In genomic region chr2:35563722-35564121, GRCm38 (mm10) we compare ENCODE assay signal across 24 mouse cellular contexts. TPM values are rescaled to one million over a fixed set of nuclear protein-coding genes. Genes with fewer than 3 reads are reported as not detected.
DNase-seq lines count a peak whose midpoint lies in the region; ATAC-seq and TF ChIP-seq lines count a peak whose summit lies in the region.
"Had no signal": no experiment of that assay in that cellular context is flagged by ENCODE, and none has a peak within 500 bp of the region (broad histone marks: within the 10 kb centered on the region; RNA-seq: fewer than 3 reads in every experiment).

No protein-coding gene starts in this region.

- no peak overlapping the region for H3K4me2 ChIP-seq in limb, embryonic 11.5 days (ENCODE audit: low read depth, severe bottlenecking)
- H3K4me2 ChIP-seq in heart, embryonic 15.5 days = no peak overlapping the region
- H3K4me2 ChIP-seq in myocyte (ENCODE audit: low read depth) = peak overlapping the region; percentile 36
- H3K4me2 ChIP-seq in kidney, embryonic 14.5 days (replicated peaks; ENCODE audit: low read depth, low read length) = no peak overlapping the region
- H3K4me2 ChIP-seq: hindbrain, embryonic 15.5 days; intestine, embryonic 15.5 days; limb, embryonic 12.5 days; lung, embryonic 15.5 days had no signal

- DNase-seq in gastrocnemius, adult 2 months = peak; percentile 71
- DNase-seq in gastrocnemius, postnatal 14 days = no peak
- DNase-seq in limb, embryonic 11.5 days (ENCODE audit: low spot score) = no peak
- DNase-seq in limb, embryonic 10.5 days (ENCODE audit: low spot score) = no peak
- DNase-seq in right cerebral cortex, postnatal 4 days = no peak
- DNase-seq: cerebellum, adult 9-11 months; embryo, embryonic 11 days; forebrain, postnatal 0 days; kidney, adult 9 months; kidney, postnatal 36 days; retina, postnatal 1 day; thymus, postnatal 14 days had no signal

- no peaks in the 10 kb centered on the region for H3K9me3 ChIP-seq in limb, embryonic 11.5 days (ENCODE audit: control insufficient read depth, low read length)
- no peaks in the 10 kb centered on the region for H3K9me3 ChIP-seq in limb, embryonic 10.5 days (replicated peaks)
- no peaks in the 10 kb centered on the region for H3K9me3 ChIP-seq in heart, embryonic 15.5 days (replicated peaks)
- H3K9me3 ChIP-seq in kidney, embryonic 14.5 days (ENCODE audit: control insufficient read depth, low read length) = no peaks in the 10 kb centered on the region
- H3K9me3 ChIP-seq: forebrain, embryonic 10.5 days; hindbrain, embryonic 15.5 days; intestine, embryonic 15.5 days; limb, embryonic 12.5 days; lung, embryonic 15.5 days; midbrain, embryonic 10.5 days had no signal

- H3K27ac ChIP-seq in gastrocnemius, adult 2 months = peak overlapping the region; percentile 92
- H3K27ac ChIP-seq in limb, embryonic 11.5 days (replicated peaks; ENCODE audit: low read depth, low read length) = no peak overlapping the region
- no peak overlapping the region for H3K27ac ChIP-seq in limb, embryonic 10.5 days
- H3K27ac ChIP-seq in heart, embryonic 15.5 days = peak overlapping the region; percentile 81
- no peak overlapping the region for H3K27ac ChIP-seq in kidney, embryonic 14.5 days (ENCODE audit: low read depth, low read length)
- H3K27ac ChIP-seq: forebrain, embryonic 10.5 days; hindbrain, embryonic 15.5 days; intestine, embryonic 15.5 days; limb, embryonic 12.5 days; liver, embryonic 14.5 days; lung, embryonic 15.5 days; macrophage; midbrain, embryonic 10.5 days; stomach, postnatal 0 days had no signal

- peak overlapping the region; percentile 18 for H3K4me3 ChIP-seq in gastrocnemius, adult 2 months
- H3K4me3 ChIP-seq in limb, embryonic 11.5 days (ENCODE audit: low read depth, low read length) = no peak overlapping the region
- no peak overlapping the region for H3K4me3 ChIP-seq in limb, embryonic 10.5 days
- no peak overlapping the region for H3K4me3 ChIP-seq in heart, embryonic 15.5 days
- no peak overlapping the region for H3K4me3 ChIP-seq in myocyte
- H3K4me3 ChIP-seq in kidney, embryonic 14.5 days (ENCODE audit: low read length) = no peak overlapping the region
- H3K4me3 ChIP-seq: forebrain, embryonic 10.5 days; hindbrain, embryonic 15.5 days; intestine, embryonic 15.5 days; limb, embryonic 12.5 days; lung, embryonic 15.5 days; midbrain, embryonic 10.5 days had no signal

- no peak for TF ChIP-seq POLR2A in myocyte (IDR thresholded peaks at IDR 0.05; ENCODE audit: insufficient read length, low read depth)

- no peaks in the 10 kb centered on the region for H3K27me3 ChIP-seq in limb, embryonic 11.5 days (ENCODE audit: control insufficient read depth, insufficient read depth, low read length)
- H3K27me3 ChIP-seq in limb, embryonic 10.5 days (ENCODE audit: low read depth, poor library complexity, severe bottlenecking) = no peaks in the 10 kb centered on the region
- no peaks in the 10 kb centered on the region for H3K27me3 ChIP-seq in heart, embryonic 15.5 days
- H3K27me3 ChIP-seq in myocyte (ENCODE audit: control insufficient read depth, insufficient read depth, insufficient read length) = no peaks in the 10 kb centered on the region
- H3K27me3 ChIP-seq in kidney, embryonic 14.5 days (ENCODE audit: control insufficient read depth, insufficient read depth, low read length) = no peaks in the 10 kb centered on the region
- H3K27me3 ChIP-seq: hindbrain, embryonic 15.5 days; limb, embryonic 12.5 days; lung, embryonic 15.5 days had no signal

- 85% methylated on average over 4 of the region's 4 CpGs for WGBS in limb, embryonic 11.5 days
- 84% methylated on average over 4 of the region's 4 CpGs for WGBS in limb, embryonic 10.5 days
- 36% methylated on average over 4 of the region's 4 CpGs for WGBS in heart, embryonic 15.5 days
- 90% methylated on average over 4 of the region's 4 CpGs for WGBS in kidney, embryonic 14.5 days

- peaks cover 15% of the 10 kb centered on the region for H3K4me1 ChIP-seq in limb, embryonic 11.5 days (ENCODE audit: control insufficient read depth, insufficient read depth, low read length)
- peaks cover 25% of the 10 kb centered on the region for H3K4me1 ChIP-seq in limb, embryonic 10.5 days
- H3K4me1 ChIP-seq in heart, embryonic 15.5 days (replicated peaks) = peaks cover 39% of the 10 kb centered on the region
- peaks cover 11% of the 10 kb centered on the region for H3K4me1 ChIP-seq in kidney, embryonic 14.5 days (ENCODE audit: control insufficient read depth, insufficient read depth, low read length)
- H3K4me1 ChIP-seq: midbrain, embryonic 10.5 days had no signal

- no peak for TF ChIP-seq CTCF in gastrocnemius, adult 2 months (IDR thresholded peaks at IDR 0.05)

- H3K79me2 ChIP-seq in myocyte (ENCODE audit: control insufficient read depth, insufficient read depth) = no peaks in the 10 kb centered on the region

- no peak overlapping the region for H3ac ChIP-seq in myocyte (ENCODE audit: control insufficient read depth, insufficient read length)

- intact Hi-C loops in gastrocnemius, adult 2 months (cut with DNase I) = no loop called here
- intact Hi-C loops in gastrocnemius, postnatal 14 days (cut with DNase I; ENCODE audit: low total_unique reads) = no loop called here

- no peaks in the 10 kb centered on the region for H3K36me3 ChIP-seq in limb, embryonic 11.5 days (ENCODE audit: control insufficient read depth, insufficient read depth, low read length)
- H3K36me3 ChIP-seq in limb, embryonic 10.5 days = no peaks in the 10 kb centered on the region
- H3K36me3 ChIP-seq in heart, embryonic 15.5 days = no peaks in the 10 kb centered on the region
- H3K36me3 ChIP-seq in myocyte (ENCODE audit: control insufficient read depth, insufficient read depth) = no peaks in the 10 kb centered on the region
- no peaks in the 10 kb centered on the region for H3K36me3 ChIP-seq in kidney, embryonic 14.5 days (ENCODE audit: control insufficient read depth, insufficient read depth, low read length)
- H3K36me3 ChIP-seq: forebrain, embryonic 10.5 days; hindbrain, embryonic 15.5 days; intestine, embryonic 15.5 days; limb, embryonic 12.5 days; lung, embryonic 15.5 days; midbrain, embryonic 10.5 days had no signal

- H3K9ac ChIP-seq in limb, embryonic 11.5 days (ENCODE audit: low read length) = 0 out of 2 replicates have a peak overlapping the region, but pooled peaks have one; percentile 12
- no peak overlapping the region for H3K9ac ChIP-seq in heart, embryonic 15.5 days
- H3K9ac ChIP-seq in kidney, embryonic 14.5 days (ENCODE audit: low read depth, low read length) = no peak overlapping the region
- H3K9ac ChIP-seq: forebrain, postnatal 0 days; hindbrain, embryonic 15.5 days; intestine, embryonic 15.5 days; limb, embryonic 12.5 days; liver, embryonic 14.5 days; lung, embryonic 15.5 days had no signal

- ATAC-seq in limb, embryonic 11.5 days (ENCODE audit: insufficient number of reproducible peaks, low FRiP score, low TSS enrichment, low read depth) = no peak
- peak; percentile 78 for ATAC-seq in heart, embryonic 15.5 days (replicated peaks; ENCODE audit: insufficient number of reproducible peaks, insufficient read depth, low FRiP score, low read depth)
- no peak for ATAC-seq in kidney, embryonic 14.5 days (ENCODE audit: low FRiP score, low TSS enrichment)
- ATAC-seq: forebrain, postnatal 0 days; intestine, embryonic 15.5 days had no signal

TF ChIP-seq in myocyte, 11 proteins besides CTCF, POLR2A, EP300 and RAD21:
- TF ChIP-seq TCF12 (IDR thresholded peaks at IDR 0.05; ENCODE audit: insufficient read depth, poor library complexity, severe bottlenecking) = no peak
- no peak for TF ChIP-seq REST (IDR thresholded peaks at IDR 0.05; ENCODE audit: insufficient read depth, insufficient read length)
- TF ChIP-seq MYOD1 (IDR thresholded peaks at IDR 0.05; ENCODE audit: control insufficient read depth in 1 of 3, insufficient read length in 2 of 3, low read depth in 2 of 3) = peak; percentile 62 to 89 (median 88)
- TF ChIP-seq CEBPB (IDR thresholded peaks at IDR 0.05; ENCODE audit: insufficient read depth, poor library complexity, severe bottlenecking) = no peak
- TF ChIP-seq SRF (IDR thresholded peaks at IDR 0.05; ENCODE audit: control insufficient read depth, insufficient read length, low read depth) = no peak
- peak in 2 of 3 experiments; percentile 78 to 86 for TF ChIP-seq MYOG (IDR thresholded peaks at IDR 0.05; ENCODE audit: control insufficient read depth in 1 of 3, insufficient read depth in 1 of 3, insufficient read length in 2 of 3, low read depth in 2 of 3)
- TF ChIP-seq POLR2AphosphoS2 (IDR thresholded peaks at IDR 0.05; ENCODE audit: insufficient read length, low read depth) = no peak
- TF ChIP-seq MAX (IDR thresholded peaks at IDR 0.05; ENCODE audit: low read depth) = no peak

RNA-seq across cellular contexts. Expression of gene Dab2ip, which starts 5.7 kb away (rescaled TPM):
- 10 to 100 TPM; 38.2 to 52.0 TPM for total RNA-seq in gastrocnemius, adult 2 months (2021)
- 10 to 100 TPM; 42.8 to 46.3 TPM for total RNA-seq in gastrocnemius, postnatal 14 days (2021)
- 53.9 and 56.4 TPM in 2 replicates for polyA plus RNA-seq in limb, embryonic 11.5 days (2014; fragmentation: Nextera tagmentation; extraction: Ambion mirVana)
- 44.0 and 49.7 TPM in 2 replicates for polyA plus RNA-seq in limb, embryonic 10.5 days (2016; fragmentation: Nextera tagmentation; extraction: Ambion mirVana)
- 44.0 and 46.9 TPM in 2 replicates for polyA plus RNA-seq in heart, embryonic 15.5 days (2015; fragmentation: Nextera tagmentation; extraction: Ambion mirVana)
- polyA plus RNA-seq in myocyte (2012; fragmentation: generic; extraction: Trizol) = 46.9 TPM
- 36.0 and 42.4 TPM in 2 replicates for polyA plus RNA-seq in kidney, embryonic 14.5 days (2014; fragmentation: Nextera tagmentation; extraction: Ambion mirVana)

Comparison
In these comparisons a context has a peak if more than half of its experiments do, and no peak if none do; other contexts are left out.
1. H3K27ac ChIP-seq: peak in gastrocnemius, adult 2 months (single experiment) and heart, embryonic 15.5 days (single experiment); none in limb, embryonic 11.5 days (single experiment), limb, embryonic 10.5 days (single experiment) and kidney, embryonic 14.5 days (single experiment).